Mouse (Mus musculus) heart, embryonic 14.5 days (tissue): Measurements from ENCODE around the gene Irf8. TPM values are rescaled to one million over a fixed set of nuclear protein-coding genes. Genes with fewer than 3 reads are reported as not detected.
"Not testable (repeated sequence)": the region's sequence is repeated elsewhere in the genome, so short reads cannot be mapped to it uniquely, and the experiment has no call there.

Experiments
- ATAC-seq: fragments of 200-750 bp; cut with Nextera tagmentation; 2 replicates; pipeline ENCODE4 v1.8.0; 2017; ENCODE audit warnings: low read depth, moderate TSS enrichment; ENCODE audit not compliant: insufficient number of reproducible peaks, insufficient read depth, low FRiP score
- H3K27ac ChIP-seq, 2 experiments: fragments of 200-500 bp in 1 of 2; fragments of 300-500 bp in 1 of 2; sonication (generic) in 1 of 2; replicated peaks in 1 of 2; 2 replicates each; pipeline ENCODE4 v1.5.1; 2012 to 2014; ENCODE audit warnings: low read depth in 2 of 2, low read length in 2 of 2, control low read depth in 1 of 2, mild to moderate bottlenecking in 1 of 2, mixed read lengths in 1 of 2; ENCODE audit not compliant: control insufficient read depth in 1 of 2, insufficient read depth in 1 of 2
- H3K27me3 ChIP-seq: fragments of 300-500 bp; sonication (generic); 2 replicates; pipeline ENCODE4 v1.6.1; 2014; ENCODE audit warnings: mild to moderate bottlenecking, low read length, control low read depth; ENCODE audit not compliant: control insufficient read depth, insufficient read depth
- H3K36me3 ChIP-seq: fragments of 300-500 bp; sonication (generic); 2 replicates; pipeline ENCODE4 v1.6.1; 2014; ENCODE audit warnings: mild to moderate bottlenecking, control low read depth, low read length, mixed read lengths; ENCODE audit not compliant: control insufficient read depth, insufficient read depth
- H3K4me1 ChIP-seq, 2 experiments: fragments of 200-500 bp in 1 of 2; fragments of 300-500 bp in 1 of 2; sonication (generic) in 1 of 2; 2 replicates each; pipeline ENCODE4 v1.6.1; 2012 to 2014; ENCODE audit warnings: low read length in 2 of 2, control low read depth in 1 of 2, mixed read lengths in 1 of 2; ENCODE audit not compliant: control insufficient read depth in 2 of 2, insufficient read depth in 2 of 2
- H3K4me2 ChIP-seq: fragments of 300-500 bp; sonication (generic); 2 replicates; pipeline ENCODE4 v1.6.1; 2014; ENCODE audit warnings: mild to moderate bottlenecking, low read length
- H3K4me3 ChIP-seq, 2 experiments: fragments of 200-500 bp in 1 of 2; fragments of 300-500 bp in 1 of 2; sonication (generic) in 1 of 2; 2 replicates each; pipeline ENCODE4 v1.5.1; 2012 to 2014; ENCODE audit warnings: low read length in 2 of 2, mild to moderate bottlenecking in 2 of 2, control low read depth in 1 of 2, low read depth in 1 of 2, moderate library complexity in 1 of 2; ENCODE audit not compliant: control insufficient read depth in 1 of 2, insufficient read depth in 1 of 2
- H3K9ac ChIP-seq: fragments of 300-500 bp; sonication (generic); 2 replicates; pipeline ENCODE4 v1.6.1; 2014; ENCODE audit warnings: mild to moderate bottlenecking, low read length
- H3K9me3 ChIP-seq: fragments of 300-500 bp; sonication (generic); 2 replicates; pipeline ENCODE4 v1.6.1; 2016; ENCODE audit warnings: low read length, control low read depth; ENCODE audit not compliant: control insufficient read depth
- WGBS: fragments of 180-500 bp; shearing (Covaris S2); extraction: QIAGEN DNeasy Blood & Tissue Kit; methylation state at CpG from one replicate; pipeline ENCODE4 v1.1.7; 2014; 5-methylcytosine and 5-hydroxymethylcytosine counted together
- polyA plus RNA-seq: library from polyadenylated mRNA; unstranded; fragments of >200 nt; fragmentation: Nextera tagmentation; extraction: Ambion mirVana; gene quantifications from 2 replicates; pipeline ENCODE4 v1.2.1, GENCODE M21; 2014

Irf8 gene
- polyA plus RNA-seq, 1 experiment from 2014 or later = 7.5 TPM

- Histone ChIP-seq H3K4me2 (no peak overlapping the region; the same call in 1 of the 2 replicates), H3K27me3 (peaks cover 36% of the 10 kb centered on the region), H3K9ac (no peak overlapping the region), H3K4me3 (no peak overlapping the region), H3K36me3 (no peaks in the 10 kb centered on the region), H3K27ac (no peak overlapping the region), H3K4me1 (no peaks in the 10 kb centered on the region), H3K9me3 (no peaks in the 10 kb centered on the region)
- ATAC-seq = no peak
- 7% methylated on average over 17 of the region's 17 CpGs for WGBS
Observed at GRCm38 (mm10) chr8:120800308-120800865, 64.2 kb downstream of the Irf8 start.

GRCm38 (mm10) chr8:120803661-120804375 is 67.7 kb downstream of the Irf8 start:
- H3K27me3 ChIP-seq = peaks cover 50% of the 10 kb centered on the region
- H3K4me3 ChIP-seq, H3K27ac ChIP-seq, H3K4me2 ChIP-seq, H3K9ac ChIP-seq, ATAC-seq, H3K9me3 ChIP-seq, H3K36me3 ChIP-seq, H3K4me1 ChIP-seq: not testable (repeated sequence)
- 64% methylated on average over 6 of the region's 6 CpGs for WGBS

- H3K9ac ChIP-seq = no peak overlapping the region
- no peak overlapping the region for H3K4me2 ChIP-seq
- H3K4me1 ChIP-seq = peaks cover 6 to 7% of the 10 kb centered on the region in 2 experiments; a peak in 3 of 4 replicates
- no peak overlapping the region for H3K4me3 ChIP-seq
- peaks cover 45% of the 10 kb centered on the region for H3K27me3 ChIP-seq
- no peaks in the 10 kb centered on the region for H3K36me3 ChIP-seq
- ATAC-seq = no peak
- H3K27ac ChIP-seq = no peak overlapping the region
- no peaks in the 10 kb centered on the region for H3K9me3 ChIP-seq
- WGBS = 42% methylated on average over 3 of the region's 3 CpGs
Observed at GRCm38 (mm10) chr8:120804741-120805140, 68.6 kb downstream of the Irf8 start.

Other genes with a start within 250 kb of the Irf8 start
- gene Gins2, start 147.1 kb upstream of the Irf8 start, polyA plus RNA-seq = 51.1 and 60.6 TPM in 2 replicates
- gene 1190005I06Rik, start 88.7 kb upstream of the Irf8 start, polyA plus RNA-seq = 5.8 and 6.2 TPM in 2 replicates
- gene Gm27021, start 68.3 kb upstream of the Irf8 start, polyA plus RNA-seq = 0.45 and 0.65 TPM in 2 replicates
- 2,314 and 2,402 TPM in 2 replicates for gene Cox4i1, start 68.1 kb upstream of the Irf8 start, polyA plus RNA-seq
- gene Emc8, start 67.8 kb upstream of the Irf8 start, polyA plus RNA-seq = 166 and 168 TPM in 2 replicates